Mouse (Mus musculus) gonadal fat pad, adult 2 months (tissue): Measurements from ENCODE around the gene Ssxb3. TPM values are rescaled to one million over a fixed set of nuclear protein-coding genes. Genes with fewer than 3 reads are reported as not detected.
"Not testable (repeated sequence)": the region's sequence is repeated elsewhere in the genome, so short reads cannot be mapped to it uniquely, and the experiment has no call there.

Experiments
- DNase-seq: peaks from one replicate; pipeline ENCODE4 v3.0.0-alpha.2; 2012; ENCODE audit warnings: low read depth
- polyA plus RNA-seq: library from polyadenylated mRNA; depleted of rRNA; stranded (reverse); fragments of >200 nt; gene quantifications from 2 replicates; pipeline ENCODE4 v1.2.3, GENCODE M21; 2012; rRNA removed

The Ssxb3 gene
- not detected in 2 replicates for polyA plus RNA-seq

- DNase-seq, result not testable (repeated sequence)
These were observed at the start of gene Ssxb3 for GRCm38 (mm10) chrX:8591716-8592115. Gene Ssxb3, minus strand, starts transcription at chrX:8591816.

GRCm38 (mm10) chrX:8548155-8548554, 43.5 kb downstream of the Ssxb3 start, which contains the start of gene Ssxb6:
Gene Ssxb6, minus strand, starts transcription at chrX:8548255.
- not testable (repeated sequence) for DNase-seq

Other genes with a start within 250 kb of the Ssxb3 start
- gene Ssxb9, start 224.8 kb downstream of the Ssxb3 start, polyA plus RNA-seq, result not detected in 2 replicates
- not detected in 2 replicates for gene Ssxb1, start 178.5 kb downstream of the Ssxb3 start, polyA plus RNA-seq
- not detected in 2 replicates for gene Ssxb2, start 130.1 kb downstream of the Ssxb3 start, polyA plus RNA-seq
- not detected in 2 replicates for gene Gm14459, start 66.9 kb downstream of the Ssxb3 start, polyA plus RNA-seq
- gene Ssxb6, start 43.6 kb downstream of the Ssxb3 start, polyA plus RNA-seq, result not detected in 2 replicates
- not detected in 2 replicates for gene Ssxb8, start 99.0 kb upstream of the Ssxb3 start, polyA plus RNA-seq
- not detected in 2 replicates for gene Ssx9, start 156.6 kb upstream of the Ssxb3 start, polyA plus RNA-seq
- not detected in 2 replicates for gene Ssxb5, start 211.9 kb upstream of the Ssxb3 start, polyA plus RNA-seq